Mouse (Mus musculus) CH12.LX (cell line): ENCODE results near the gene Cnot4. TPM values are rescaled to one million over a fixed set of nuclear protein-coding genes. Genes with fewer than 3 reads are reported as not detected.

ENCODE experiments used
- DNase-seq: peaks from one replicate; pipeline ENCODE4 v3.0.0-alpha.2; 2013; ENCODE audit errors: extremely low read depth
- H3K27ac ChIP-seq: 2 replicates; pipeline ENCODE4 v1.5.1; 2012; ENCODE audit warnings: low read depth, mild to moderate bottlenecking, control low read depth, moderate library complexity; ENCODE audit not compliant: insufficient read depth
- H3K27me3 ChIP-seq: replicated peaks from 2 replicates; pipeline ENCODE3; 2012; ENCODE audit warnings: inconsistent platforms
- H3K36me3 ChIP-seq, 2 experiments: replicated peaks in 1 of 2; 2 replicates each; pipeline versions ENCODE3 to v1.6.1; 2012; ENCODE audit warnings: inconsistent platforms in 1 of 2, low read length in 1 of 2, mild to moderate bottlenecking in 1 of 2, mixed read lengths in 1 of 2, moderate library complexity in 1 of 2; ENCODE audit not compliant: control insufficient read depth in 1 of 2, insufficient read depth in 1 of 2
- H3K4me1 ChIP-seq, 2 experiments: 2 replicates each; pipeline ENCODE4 v1.6.1; 2012; ENCODE audit warnings: inconsistent platforms in 1 of 2, moderate library complexity in 1 of 2; ENCODE audit not compliant: insufficient read depth in 2 of 2, control insufficient read depth in 1 of 2
- H3K4me2 ChIP-seq: 2 replicates; pipeline ENCODE4 v1.6.1; 2012; ENCODE audit warnings: low read depth, mild to moderate bottlenecking, control low read depth; ENCODE audit not compliant: poor library complexity, insufficient read depth, severe bottlenecking
- H3K4me3 ChIP-seq, 3 experiments: fragments of 150-350 bp in 1 of 3; sonication (generic) in 1 of 3; replicated peaks in 1 of 3; 2 replicates each; pipeline versions ENCODE3 to v1.5.1; 2011 to 2012; ENCODE audit warnings: low read depth in 2 of 3, low read length in 2 of 3, mild to moderate bottlenecking in 2 of 3, moderate library complexity in 2 of 3, control low read depth in 1 of 3, improper control_type of control experiment in 1 of 3, inconsistent platforms in 1 of 3, mixed read lengths in 1 of 3; ENCODE audit not compliant: poor library complexity in 1 of 3
- H3K79me2 ChIP-seq: replicated peaks from 2 replicates; pipeline ENCODE4 v1.6.1; 2012; ENCODE audit warnings: mild to moderate bottlenecking, moderate library complexity; ENCODE audit not compliant: control insufficient read depth, poor library complexity, insufficient read depth, severe bottlenecking; ENCODE audit errors: extremely low read depth
- H3K9ac ChIP-seq: 2 replicates; pipeline ENCODE4 v1.6.1; 2012; ENCODE audit warnings: low read depth, mild to moderate bottlenecking, control low read depth, moderate library complexity; ENCODE audit not compliant: insufficient read depth
- H3K9me3 ChIP-seq: replicated peaks from 2 replicates; pipeline ENCODE3; 2012; ENCODE audit warnings: low read length, inconsistent platforms, mixed read lengths
- BHLHE40 ChIP-seq: IDR thresholded peaks from 2 replicates; pipeline ENCODE4 v1.6.1; 2011; ENCODE audit warnings: mild to moderate bottlenecking, low read depth, low read length, improper control_type of control experiment
- CHD1 ChIP-seq: IDR thresholded peaks from 2 replicates; pipeline ENCODE4 v1.6.1; 2012; ENCODE audit warnings: low read depth, low read length, improper control_type of control experiment, inconsistent platforms
- CHD2 ChIP-seq: IDR thresholded peaks from 2 replicates; pipeline ENCODE4 v1.6.1; 2011; ENCODE audit warnings: low read length, improper control_type of control experiment
- CTCF ChIP-seq, 2 experiments: IDR thresholded peaks in 1 of 2; conservative IDR thresholded peaks in 1 of 2; 2 replicates each; pipeline ENCODE4 v1.5.1; 2011 to 2012; ENCODE audit warnings: low read depth in 2 of 2, low read length in 2 of 2, improper control_type of control experiment in 1 of 2, inconsistent platforms in 1 of 2, mild to moderate bottlenecking in 1 of 2, moderate library complexity in 1 of 2
- E2F4 ChIP-seq: IDR thresholded peaks from 2 replicates; pipeline ENCODE4 v1.6.1; 2011; ENCODE audit warnings: low read depth, low read length, improper control_type of control experiment; ENCODE audit not compliant: insufficient replicate concordance
- ELF1 ChIP-seq: IDR thresholded peaks from 2 replicates; pipeline ENCODE4 v1.6.1; 2014; ENCODE audit warnings: low read depth, mild to moderate bottlenecking, inconsistent platforms, low read length, improper control_type of control experiment
- GABPA ChIP-seq: IDR thresholded peaks from 2 replicates; pipeline ENCODE4 v1.6.1; 2012; ENCODE audit warnings: low read depth, low read length, improper control_type of control experiment, inconsistent platforms; ENCODE audit not compliant: insufficient replicate concordance
- IRF4 ChIP-seq: IDR thresholded peaks from 2 replicates; pipeline ENCODE4 v1.6.1; 2014; ENCODE audit warnings: low read depth, mild to moderate bottlenecking, inconsistent platforms, low read length, improper control_type of control experiment
- JUN ChIP-seq: IDR thresholded peaks from 2 replicates; pipeline ENCODE4 v1.6.1; 2011; ENCODE audit warnings: low read depth, mild to moderate bottlenecking, low read length, improper control_type of control experiment, moderate library complexity; ENCODE audit not compliant: insufficient read depth
- MAX ChIP-seq: IDR thresholded peaks from 2 replicates; pipeline ENCODE4 v1.6.1; 2011; ENCODE audit warnings: low read length, improper control_type of control experiment
- MEF2A ChIP-seq: IDR thresholded peaks from 2 replicates; pipeline ENCODE4 v1.6.1; 2014; ENCODE audit warnings: low read depth, mild to moderate bottlenecking, inconsistent platforms, low read length, improper control_type of control experiment, borderline replicate concordance
- MXI1 ChIP-seq: IDR thresholded peaks from 2 replicates; pipeline ENCODE4 v1.6.1; 2011; ENCODE audit warnings: mild to moderate bottlenecking, low read depth, low read length, improper control_type of control experiment
- MYC ChIP-seq: IDR thresholded peaks from 2 replicates; pipeline ENCODE4 v1.6.1; 2011; ENCODE audit warnings: low read depth, mild to moderate bottlenecking, improper control_type of control experiment, low read length
- NELFE ChIP-seq: IDR thresholded peaks from 2 replicates; pipeline ENCODE4 v1.6.1; 2011; ENCODE audit warnings: low read depth, low read length, improper control_type of control experiment
- NRF1 ChIP-seq: IDR thresholded peaks from 2 replicates; pipeline ENCODE4 v1.6.1; 2014; ENCODE audit warnings: low read depth, mild to moderate bottlenecking, inconsistent platforms, low read length, improper control_type of control experiment, moderate library complexity
- RAD21 ChIP-seq: IDR thresholded peaks from 2 replicates; pipeline ENCODE4 v1.6.1; 2011; ENCODE audit warnings: low read depth, mild to moderate bottlenecking, low read length, improper control_type of control experiment, moderate library complexity
- SIN3A ChIP-seq: IDR thresholded peaks from 2 replicates; pipeline ENCODE4 v1.6.1; 2012; ENCODE audit warnings: low read length, improper control_type of control experiment, inconsistent platforms
- SMC3 ChIP-seq: IDR thresholded peaks from 2 replicates; pipeline ENCODE4 v1.6.1; 2011; ENCODE audit warnings: low read depth, low read length, improper control_type of control experiment
- TBP ChIP-seq: conservative IDR thresholded peaks from 2 replicates; pipeline ENCODE4 v1.6.1; 2011; ENCODE audit warnings: low read depth, low read length, improper control_type of control experiment
- ZC3H11A ChIP-seq: IDR thresholded peaks from 2 replicates; pipeline ENCODE4 v1.6.1; 2012; ENCODE audit warnings: low read depth, mild to moderate bottlenecking, inconsistent platforms, low read length, improper control_type of control experiment
- ZNF384 ChIP-seq: IDR thresholded peaks from 2 replicates; pipeline ENCODE4 v1.6.1; 2012; ENCODE audit warnings: low read depth, low read length, improper control_type of control experiment, inconsistent platforms
- dilution Hi-C: fragments of 300-500 bp; cut with MboI; formaldehyde crosslinking; loops from 2 replicates; pipeline ENCODE4 v1.14.3; 2020; ENCODE audit warnings: low sequenced_read_pairs; ENCODE audit not compliant: extremely low pct_unique_long_range_greater_than_20kb, extremely low pct_ligation_motif_present
- in situ Hi-C: fragments of 300-500 bp; cut with MboI; formaldehyde crosslinking; loops from 3 replicates; pipeline ENCODE4 v1.14.3; 2019; ENCODE audit warnings: low sequenced_read_pairs, low pct_ligation_motif_present, low pct_unique_long_range_greater_than_20kb, mixed read lengths
- polyA plus RNA-seq: library from polyadenylated mRNA; unstranded; fragments of >175 nt; gene quantifications from 2 replicates; pipeline ENCODE4 v1.2.1, GENCODE M21; 2012; ENCODE audit warnings: low read depth; ENCODE audit not compliant: insufficient read length
- total RNA-seq, 2 experiments: library from RNA; depleted of rRNA; stranded (reverse); fragments of 300-350 nt in 1 of 2; fragments of >200 nt in 1 of 2; gene quantifications; 2 replicates each; pipeline ENCODE4 v1.2.3; 2012 to 2014

Gene Cnot4
- total and polyA plus RNA-seq, 3 experiments, result 6.0 to 25.1 (median 8.7) TPM

- TF ChIP-seq NELFE, result no peak
- no peak for TF ChIP-seq ZNF384
- TF ChIP-seq JUN, result no peak
- no peak for TF ChIP-seq MXI1
- no peak for TF ChIP-seq GABPA
- TF ChIP-seq CHD2, result no peak
- no peak for TF ChIP-seq TBP
- TF ChIP-seq MEF2A, result no peak
- no peak for TF ChIP-seq ELF1
- no peaks in the 10 kb centered on the region for H3K27me3 ChIP-seq
- no peak overlapping the region for H3K4me2 ChIP-seq
- H3K79me2 ChIP-seq, result no peaks in the 10 kb centered on the region
- in situ Hi-C loops, result no loop called here
- no peak for DNase-seq
- H3K9ac ChIP-seq, result no peak overlapping the region
- peaks cover 0 to 13% of the 10 kb centered on the region in 2 experiments; a peak in 1 of 4 replicates for H3K4me1 ChIP-seq
- H3K9me3 ChIP-seq, result no peaks in the 10 kb centered on the region
- H3K4me3 ChIP-seq, result no peak overlapping the region
- dilution Hi-C loops, result no loop called here
- H3K27ac ChIP-seq, result no peak overlapping the region
- H3K36me3 ChIP-seq, result peaks cover 10 to 41% of the 10 kb centered on the region in 2 experiments
Observed at GRCm38 (mm10) chr6:35032704-35033103, 100.8 kb downstream of the Cnot4 start.

GRCm38 (mm10) chr6:35030811-35031210 lies 102.7 kb downstream of the Cnot4 start:
- H3K27ac ChIP-seq, result no peak overlapping the region
- no peak overlapping the region for H3K9ac ChIP-seq
- peaks cover 0 to 15% of the 10 kb centered on the region in 2 experiments; a peak in 1 of 4 replicates for H3K4me1 ChIP-seq
- H3K9me3 ChIP-seq, result no peaks in the 10 kb centered on the region
- DNase-seq, result no peak
- H3K4me3 ChIP-seq, result no peak overlapping the region
- no peaks in the 10 kb centered on the region for H3K79me2 ChIP-seq
- H3K27me3 ChIP-seq, result no peaks in the 10 kb centered on the region
- TF ChIP-seq MYC, result no peak
- TF ChIP-seq SIN3A, result no peak
- TF ChIP-seq TBP, result no peak
- TF ChIP-seq IRF4, result no peak
- TF ChIP-seq ZC3H11A, result no peak
- TF ChIP-seq MEF2A, result no peak
- TF ChIP-seq E2F4, result no peak
- no peak for TF ChIP-seq GABPA
- TF ChIP-seq MAX, result no peak
- TF ChIP-seq RAD21, result no peak
- no peak for TF ChIP-seq NRF1
- no peak for TF ChIP-seq NELFE
- no peak for TF ChIP-seq SMC3
- TF ChIP-seq ZNF384, result no peak
- TF ChIP-seq CHD1, result no peak
- TF ChIP-seq BHLHE40, result no peak
- TF ChIP-seq CTCF (conservative IDR thresholded peaks at IDR 0.05 in 1 of 2, IDR thresholded peaks at IDR 0.05 in 1 of 2; ENCODE audit: low read depth in 2 of 2, low read length in 2 of 2), result no peak
- no peak for TF ChIP-seq CHD2
- in situ Hi-C loops, result no loop called here
- H3K4me2 ChIP-seq, result no peak overlapping the region
- peaks cover 5 to 35% of the 10 kb centered on the region in 2 experiments for H3K36me3 ChIP-seq
- dilution Hi-C loops, result no loop called here
